Mouse (Mus musculus) stomach, postnatal 0 days (tissue): ENCODE data around the gene Smco1.

Source experiments
- CTCF ChIP-seq: IDR thresholded peaks from 2 replicates; pipeline ENCODE4 v1.5.1; 2016; ENCODE audit warnings: antibody characterized with exemption, low read depth, mild to moderate bottlenecking, moderate library complexity
- EP300 ChIP-seq: optimal IDR thresholded peaks from 2 replicates; pipeline ENCODE3; 2016; ENCODE audit warnings: antibody characterized with exemption

- TF ChIP-seq CTCF (no peak), EP300 (no peak)
Measured at GRCm38 (mm10) chr16:32237930-32238680, 33.2 kb upstream of the Smco1 start.
